Mouse (Mus musculus) liver, embryonic 15.5 days (tissue): Measurements from ENCODE around the gene Gamt. TPM values are rescaled to one million over a fixed set of nuclear protein-coding genes. Genes with fewer than 3 reads are reported as not detected.

Experiments used
- ATAC-seq: fragments of 200-750 bp; cut with Nextera tagmentation; 2 replicates; pipeline ENCODE4 v1.8.0; 2017; ENCODE audit warnings: moderate number of reproducible peaks, mild to moderate bottlenecking, moderate library complexity; ENCODE audit not compliant: insufficient read depth
- H3K27ac ChIP-seq: fragments of 300-500 bp; sonication (generic); replicated peaks from 2 replicates; pipeline ENCODE4 v1.5.1; 2015; ENCODE audit warnings: mild to moderate bottlenecking, inconsistent platforms
- H3K27me3 ChIP-seq: fragments of 300-500 bp; sonication (generic); 2 replicates; pipeline ENCODE4 v1.6.1; 2015; ENCODE audit warnings: mild to moderate bottlenecking, inconsistent platforms
- H3K36me3 ChIP-seq: fragments of 300-500 bp; sonication (generic); replicated peaks from 2 replicates; pipeline ENCODE4 v1.6.1; 2015; ENCODE audit warnings: moderate library complexity, mild to moderate bottlenecking, inconsistent platforms
- H3K4me1 ChIP-seq: fragments of 300-500 bp; sonication (generic); replicated peaks from 2 replicates; pipeline ENCODE4 v1.6.1; 2015; ENCODE audit warnings: inconsistent platforms
- H3K4me2 ChIP-seq: fragments of 300-500 bp; sonication (generic); 2 replicates; pipeline ENCODE4 v1.6.1; 2015; ENCODE audit warnings: moderate library complexity, mild to moderate bottlenecking, inconsistent platforms
- H3K4me3 ChIP-seq: fragments of 300-500 bp; sonication (generic); replicated peaks from 2 replicates; pipeline ENCODE4 v1.5.1; 2015; ENCODE audit warnings: mild to moderate bottlenecking, inconsistent platforms
- H3K9ac ChIP-seq: fragments of 300-500 bp; sonication (generic); 2 replicates; pipeline ENCODE4 v1.6.1; 2015; ENCODE audit warnings: moderate library complexity, mild to moderate bottlenecking, inconsistent platforms
- H3K9me3 ChIP-seq: fragments of 300-500 bp; sonication (generic); replicated peaks from 2 replicates; pipeline ENCODE4 v1.6.1; 2016; ENCODE audit warnings: inconsistent platforms
- WGBS: fragments of 180-500 bp; shearing (Covaris S2); methylation state at CpG from one replicate; pipeline ENCODE4 v1.1.7; 2015; ENCODE audit warnings: mixed read lengths; ENCODE audit not compliant: insufficient replicate concordance; 5-methylcytosine and 5-hydroxymethylcytosine counted together
- polyA plus RNA-seq: library from polyadenylated mRNA; unstranded; fragments of >200 nt; fragmentation: Nextera tagmentation; extraction: Ambion mirVana; gene quantifications from 2 replicates; pipeline ENCODE4 v1.2.1, GENCODE M21; 2015

Gamt gene
- polyA plus RNA-seq, 1 experiment from 2014 or later, result 112 TPM

- ATAC-seq, result peak; percentile 38
- H3K9ac ChIP-seq, result peak overlapping the region; percentile 50
Measured at GRCm38 (mm10) chr10:80270099-80270498, 9.3 kb upstream of the Gamt start.

GRCm38 (mm10) chr10:80265149-80265486, 4.3 kb upstream of the Gamt start:
- peaks cover 87% of the 10 kb centered on the region for H3K4me1 ChIP-seq
- peak overlapping the region; percentile 91 for H3K4me2 ChIP-seq
- no peak for ATAC-seq
- no peaks in the 10 kb centered on the region for H3K27me3 ChIP-seq
- H3K36me3 ChIP-seq, result peaks cover 25% of the 10 kb centered on the region
- WGBS, result 1% methylated on average over 18 of the region's 18 CpGs
- peak overlapping the region; percentile 100 for H3K4me3 ChIP-seq
- H3K9me3 ChIP-seq, result no peaks in the 10 kb centered on the region
- H3K27ac ChIP-seq, result peak overlapping the region; percentile 92
- H3K9ac ChIP-seq, result peak overlapping the region; percentile 100

More at GRCm38 (mm10) chr10:80270099-80270498, 9.3 kb upstream of the Gamt start:
- Histone ChIP-seq H3K27ac (peak overlapping the region; percentile 92), H3K36me3 (peaks cover 62% of the 10 kb centered on the region), H3K9me3 (no peaks in the 10 kb centered on the region), H3K4me2 (peak overlapping the region; percentile 91), H3K4me1 (peaks cover 89% of the 10 kb centered on the region), H3K4me3 (peak overlapping the region; percentile 38), H3K27me3 (no peaks in the 10 kb centered on the region)
- 29% methylated on average over 2 of the region's 2 CpGs for WGBS

GRCm38 (mm10) chr10:80264341-80265148, 3.7 kb upstream of the Gamt start:
- peak; percentile 66 for ATAC-seq
- peak overlapping the region; percentile 100 for H3K4me3 ChIP-seq
- H3K27ac ChIP-seq, result peak overlapping the region; percentile 92
- no peaks in the 10 kb centered on the region for H3K9me3 ChIP-seq
- under 1% methylated on average over 81 of the region's 81 CpGs for WGBS
- peak overlapping the region; percentile 91 for H3K4me2 ChIP-seq
- H3K4me1 ChIP-seq, result peaks cover 87% of the 10 kb centered on the region
- H3K27me3 ChIP-seq, result no peaks in the 10 kb centered on the region
- H3K36me3 ChIP-seq, result peaks cover 25% of the 10 kb centered on the region
- peak overlapping the region; percentile 100 for H3K9ac ChIP-seq

- 80% methylated on average over 10 of the region's 10 CpGs for WGBS
- H3K9me3 ChIP-seq, result no peaks in the 10 kb centered on the region
- H3K4me1 ChIP-seq, result peaks cover 87% of the 10 kb centered on the region
- no peaks in the 10 kb centered on the region for H3K27me3 ChIP-seq
- 0 out of 2 replicates have a peak overlapping the region, but pooled peaks have one; percentile 91 for H3K27ac ChIP-seq
- no peak overlapping the region for H3K4me3 ChIP-seq
- ATAC-seq, result no peak
- H3K36me3 ChIP-seq, result peaks cover 24% of the 10 kb centered on the region
- H3K9ac ChIP-seq, result no peak overlapping the region
- H3K4me2 ChIP-seq, result no peak overlapping the region
Measured at GRCm38 (mm10) chr10:80262776-80263365, 2.1 kb upstream of the Gamt start.

GRCm38 (mm10) chr10:80262169-80262568, 1.4 kb upstream of the Gamt start:
- Histone ChIP-seq H3K9ac (0 out of 2 replicates have a peak overlapping the region, but pooled peaks have one; percentile 8), H3K4me3 (peak overlapping the region; percentile 58), H3K4me2 (peak overlapping the region; percentile 89), H3K36me3 (peaks cover 22% of the 10 kb centered on the region), H3K4me1 (peaks cover 84% of the 10 kb centered on the region), H3K27me3 (no peaks in the 10 kb centered on the region), H3K27ac (peak overlapping the region; percentile 91), H3K9me3 (no peaks in the 10 kb centered on the region)
- no peak for ATAC-seq
- 50% methylated on average over 12 of the region's 12 CpGs for WGBS

GRCm38 (mm10) chr10:80261585-80261968, 765 bp upstream of the Gamt start:
- Histone ChIP-seq H3K4me2 (peak overlapping the region; percentile 89), H3K36me3 (peaks cover 24% of the 10 kb centered on the region), H3K4me1 (peaks cover 78% of the 10 kb centered on the region), H3K27ac (peak overlapping the region; percentile 91), H3K9me3 (no peaks in the 10 kb centered on the region), H3K9ac (peak overlapping the region; percentile 44), H3K27me3 (no peaks in the 10 kb centered on the region), H3K4me3 (peak overlapping the region; percentile 58)
- ATAC-seq, result peak; percentile 61
- under 1% methylated on average over 14 of the region's 14 CpGs for WGBS

GRCm38 (mm10) chr10:80259861-80260641, 761 bp downstream of the Gamt start:
- Histone ChIP-seq H3K27ac (peak overlapping the region; percentile 91), H3K27me3 (no peaks in the 10 kb centered on the region), H3K9ac (peak overlapping the region; percentile 65), H3K4me1 (peaks cover 72% of the 10 kb centered on the region), H3K4me3 (peak overlapping the region; percentile 58), H3K9me3 (no peaks in the 10 kb centered on the region), H3K36me3 (peaks cover 39% of the 10 kb centered on the region), H3K4me2 (peak overlapping the region; percentile 89)
- ATAC-seq, result no peak
- 14% methylated on average over 19 of the region's 19 CpGs for WGBS

GRCm38 (mm10) chr10:80259463-80259805, 1.4 kb downstream of the Gamt start:
- H3K4me2 ChIP-seq, result peak overlapping the region; percentile 89
- H3K9me3 ChIP-seq, result no peaks in the 10 kb centered on the region
- no peaks in the 10 kb centered on the region for H3K27me3 ChIP-seq
- H3K9ac ChIP-seq, result 0 out of 2 replicates have a peak overlapping the region, but pooled peaks have one; percentile 65
- H3K4me1 ChIP-seq, result peaks cover 71% of the 10 kb centered on the region
- ATAC-seq, result no peak
- 79% methylated on average over 6 of the region's 6 CpGs for WGBS
- H3K36me3 ChIP-seq, result peaks cover 45% of the 10 kb centered on the region
- H3K4me3 ChIP-seq, result peak overlapping the region; percentile 58
- peak overlapping the region; percentile 91 for H3K27ac ChIP-seq

GRCm38 (mm10) chr10:80258752-80259462, 1.9 kb downstream of the Gamt start:
- peaks cover 66% of the 10 kb centered on the region for H3K4me1 ChIP-seq

GRCm38 (mm10) chr10:80257936-80258335, 2.9 kb downstream of the Gamt start:
- Histone ChIP-seq H3K4me2 (no peak overlapping the region), H3K36me3 (peaks cover 60% of the 10 kb centered on the region), H3K4me1 (peaks cover 59% of the 10 kb centered on the region), H3K9ac (no peak overlapping the region), H3K9me3 (no peaks in the 10 kb centered on the region), H3K27me3 (no peaks in the 10 kb centered on the region), H3K27ac (no peak overlapping the region; the same call in 1 of the 2 replicates), H3K4me3 (no peak overlapping the region)
- no peak for ATAC-seq
- WGBS, result 75% methylated on average over 2 of the region's 2 CpGs

More at GRCm38 (mm10) chr10:80258752-80259462, 1.9 kb downstream of the Gamt start:
- WGBS, result 80% methylated on average over 14 of the region's 14 CpGs
- Histone ChIP-seq H3K9ac (no peak overlapping the region), H3K27ac (no peak overlapping the region), H3K36me3 (peaks cover 51% of the 10 kb centered on the region), H3K4me3 (peak overlapping the region; percentile 58), H3K9me3 (no peaks in the 10 kb centered on the region), H3K4me2 (peak overlapping the region; percentile 89), H3K27me3 (no peaks in the 10 kb centered on the region)
- no peak for ATAC-seq
